Mouse (Mus musculus): ENCODE measurements around the gene Slc5a10. TPM values are rescaled to one million over a fixed set of nuclear protein-coding genes. Genes with fewer than 3 reads are reported as not detected.

Gene Slc5a10
- polyA plus RNA-seq, 1 experiment from 2014 or later, result 0.08 TPM

GRCm38 (mm10) chr11:61652216-61652615, 68.4 kb downstream of the Slc5a10 start:
- Histone ChIP-seq H3K4me1 (replicated peaks) (no peaks in the 10 kb centered on the region), H3K9ac (replicated peaks) (no peak overlapping the region), H3K27ac (no peak overlapping the region), H3K36me3 (no peaks in the 10 kb centered on the region), H3K4me2 (replicated peaks) (no peak overlapping the region), H3K9me3 (no peaks in the 10 kb centered on the region), H3K27me3 (no peaks in the 10 kb centered on the region), H3K4me3 (replicated peaks) (no peak overlapping the region)
- 91% methylated on average over 5 of the region's 5 CpGs for WGBS
- ATAC-seq, result no peak

- Histone ChIP-seq H3K36me3 (no peaks in the 10 kb centered on the region), H3K4me3 (replicated peaks) (no peak overlapping the region), H3K4me2 (replicated peaks) (no peak overlapping the region), H3K4me1 (replicated peaks) (no peaks in the 10 kb centered on the region), H3K27ac (no peak overlapping the region), H3K9ac (replicated peaks) (no peak overlapping the region), H3K9me3 (no peaks in the 10 kb centered on the region), H3K27me3 (no peaks in the 10 kb centered on the region)
- WGBS, result 85% methylated on average over 9 of the region's 9 CpGs
- no peak for ATAC-seq
Observed at GRCm38 (mm10) chr11:61650470-61651265, 70.0 kb downstream of the Slc5a10 start.

- 91% methylated on average over 4 of the region's 4 CpGs for WGBS
Observed at GRCm38 (mm10) chr11:61649626-61650025, 71.0 kb downstream of the Slc5a10 start.

GRCm38 (mm10) chr11:61649163-61649580, 71.5 kb downstream of the Slc5a10 start:
- Histone ChIP-seq H3K36me3 (no peaks in the 10 kb centered on the region), H3K9me3 (no peaks in the 10 kb centered on the region), H3K4me2 (replicated peaks) (no peak overlapping the region), H3K27ac (no peak overlapping the region), H3K4me1 (replicated peaks) (no peaks in the 10 kb centered on the region), H3K4me3 (replicated peaks) (no peak overlapping the region), H3K27me3 (no peaks in the 10 kb centered on the region), H3K9ac (replicated peaks) (no peak overlapping the region)
- 92% methylated on average over 5 of the region's 5 CpGs for WGBS
- ATAC-seq, result no peak

More at GRCm38 (mm10) chr11:61649626-61650025, 71.0 kb downstream of the Slc5a10 start:
- ATAC-seq, result no peak
- Histone ChIP-seq H3K9me3 (no peaks in the 10 kb centered on the region), H3K9ac (replicated peaks) (no peak overlapping the region), H3K4me1 (replicated peaks) (no peaks in the 10 kb centered on the region), H3K27ac (no peak overlapping the region), H3K27me3 (no peaks in the 10 kb centered on the region), H3K4me2 (replicated peaks) (no peak overlapping the region), H3K4me3 (replicated peaks) (no peak overlapping the region), H3K36me3 (no peaks in the 10 kb centered on the region)

GRCm38 (mm10) chr11:61648749-61649115, 71.9 kb downstream of the Slc5a10 start:
- no peak overlapping the region for H3K4me2 ChIP-seq (replicated peaks)
- H3K36me3 ChIP-seq, result no peaks in the 10 kb centered on the region
- no peak overlapping the region for H3K27ac ChIP-seq
- H3K9ac ChIP-seq (replicated peaks), result no peak overlapping the region
- no peak overlapping the region for H3K4me3 ChIP-seq (replicated peaks)
- H3K27me3 ChIP-seq, result no peaks in the 10 kb centered on the region
- no peak for ATAC-seq
- no peaks in the 10 kb centered on the region for H3K4me1 ChIP-seq (replicated peaks)
- no peaks in the 10 kb centered on the region for H3K9me3 ChIP-seq
- WGBS, result 75% methylated on average over 7 of the region's 7 CpGs

- Histone ChIP-seq H3K36me3 (no peaks in the 10 kb centered on the region), H3K9ac (replicated peaks) (no peak overlapping the region), H3K27me3 (no peaks in the 10 kb centered on the region), H3K9me3 (no peaks in the 10 kb centered on the region), H3K4me1 (replicated peaks) (no peaks in the 10 kb centered on the region), H3K4me3 (replicated peaks) (no peak overlapping the region), H3K4me2 (replicated peaks) (no peak overlapping the region), H3K27ac (no peak overlapping the region)
- no peak for ATAC-seq
- WGBS, result 87% methylated on average over 6 of the region's 6 CpGs
Observed at GRCm38 (mm10) chr11:61647956-61648748, 72.5 kb downstream of the Slc5a10 start.

GRCm38 (mm10) chr11:61647110-61647910, 73.3 kb downstream of the Slc5a10 start:
- Histone ChIP-seq H3K4me2 (replicated peaks) (no peak overlapping the region), H3K4me3 (replicated peaks) (no peak overlapping the region), H3K9me3 (no peaks in the 10 kb centered on the region), H3K27ac (no peak overlapping the region), H3K9ac (replicated peaks) (no peak overlapping the region), H3K27me3 (no peaks in the 10 kb centered on the region), H3K36me3 (no peaks in the 10 kb centered on the region), H3K4me1 (replicated peaks) (no peaks in the 10 kb centered on the region)
- 74% methylated on average over 10 of the region's 10 CpGs for WGBS
- no peak for ATAC-seq

GRCm38 (mm10) chr11:61646499-61647039, 74.1 kb downstream of the Slc5a10 start:
- H3K9ac ChIP-seq (replicated peaks), result no peak overlapping the region
- H3K36me3 ChIP-seq, result no peaks in the 10 kb centered on the region
- no peak overlapping the region for H3K27ac ChIP-seq
- 61% methylated on average over 2 of the region's 2 CpGs for WGBS
- no peaks in the 10 kb centered on the region for H3K4me1 ChIP-seq (replicated peaks)
- no peak overlapping the region for H3K4me2 ChIP-seq (replicated peaks)
- no peaks in the 10 kb centered on the region for H3K9me3 ChIP-seq
- no peaks in the 10 kb centered on the region for H3K27me3 ChIP-seq
- ATAC-seq, result no peak
- H3K4me3 ChIP-seq (replicated peaks), result no peak overlapping the region

- ATAC-seq, result no peak
- no peaks in the 10 kb centered on the region for H3K36me3 ChIP-seq
- H3K9me3 ChIP-seq, result no peaks in the 10 kb centered on the region
- no peak overlapping the region for H3K4me2 ChIP-seq (replicated peaks)
- H3K9ac ChIP-seq (replicated peaks), result no peak overlapping the region
- no peaks in the 10 kb centered on the region for H3K27me3 ChIP-seq
- no peak overlapping the region for H3K4me3 ChIP-seq (replicated peaks)
- no peaks in the 10 kb centered on the region for H3K4me1 ChIP-seq (replicated peaks)
- 82% methylated on average over 5 of the region's 5 CpGs for WGBS
- H3K27ac ChIP-seq, result no peak overlapping the region
Observed at GRCm38 (mm10) chr11:61645357-61645857, 75.2 kb downstream of the Slc5a10 start.

- Histone ChIP-seq H3K9me3 (no peaks in the 10 kb centered on the region), H3K36me3 (no peaks in the 10 kb centered on the region), H3K4me2 (replicated peaks) (no peak overlapping the region), H3K9ac (replicated peaks) (no peak overlapping the region), H3K27ac (no peak overlapping the region), H3K4me3 (replicated peaks) (no peak overlapping the region), H3K27me3 (no peaks in the 10 kb centered on the region), H3K4me1 (replicated peaks) (no peaks in the 10 kb centered on the region)
- ATAC-seq, result no peak
- WGBS, result 73% methylated on average over 11 of the region's 11 CpGs
Observed at GRCm38 (mm10) chr11:61644576-61645326, 75.9 kb downstream of the Slc5a10 start.

All from midbrain, embryonic 13.5 days (tissue).